Mouse (Mus musculus) kidney, embryonic 16.5 days (tissue): Measurements from ENCODE around the gene Ranbp10. TPM values are rescaled to one million over a fixed set of nuclear protein-coding genes. Genes with fewer than 3 reads are reported as not detected.

Experiments used
- ATAC-seq: fragments of 200-750 bp; cut with Nextera tagmentation; 2 replicates; pipeline ENCODE4 v1.8.0; 2017; ENCODE audit warnings: moderate TSS enrichment; ENCODE audit not compliant: low FRiP score, low TSS enrichment
- H3K27ac ChIP-seq: fragments of 300-500 bp; sonication (generic); 2 replicates; pipeline ENCODE4 v1.5.1; 2014; ENCODE audit warnings: low read length
- H3K27me3 ChIP-seq: fragments of 300-500 bp; sonication (generic); 2 replicates; pipeline ENCODE4 v1.6.1; 2014; ENCODE audit warnings: low read length, control low read depth, mixed read lengths; ENCODE audit not compliant: insufficient read depth
- H3K36me3 ChIP-seq: fragments of 300-500 bp; sonication (generic); 2 replicates; pipeline ENCODE4 v1.6.1; 2014; ENCODE audit warnings: low read length, control low read depth, mixed read lengths; ENCODE audit not compliant: insufficient read depth
- H3K4me1 ChIP-seq: fragments of 300-500 bp; sonication (generic); 2 replicates; pipeline ENCODE4 v1.6.1; 2014; ENCODE audit warnings: low read length, control low read depth, mixed read lengths; ENCODE audit not compliant: insufficient read depth
- H3K4me2 ChIP-seq: fragments of 300-500 bp; sonication (generic); replicated peaks from 2 replicates; pipeline ENCODE4 v1.6.1; 2014; ENCODE audit warnings: low read depth, low read length
- H3K4me3 ChIP-seq: fragments of 300-500 bp; sonication (generic); 2 replicates; pipeline ENCODE4 v1.5.1; 2014; ENCODE audit warnings: mild to moderate bottlenecking, low read length
- H3K9ac ChIP-seq: fragments of 300-500 bp; sonication (generic); replicated peaks from 2 replicates; pipeline ENCODE4 v1.6.1; 2014; ENCODE audit warnings: low read length
- H3K9me3 ChIP-seq: fragments of 300-500 bp; sonication (generic); 2 replicates; pipeline ENCODE4 v1.6.1; 2016; ENCODE audit warnings: low read length, control low read depth
- WGBS: fragments of 180-500 bp; shearing (Covaris S2); extraction: QIAGEN DNeasy Blood & Tissue Kit; methylation state at CpG from one replicate; pipeline ENCODE4 v1.1.7; 2014; 5-methylcytosine and 5-hydroxymethylcytosine counted together
- polyA plus RNA-seq: library from polyadenylated mRNA; unstranded; fragments of >200 nt; fragmentation: Nextera tagmentation; extraction: Ambion mirVana; gene quantifications from 2 replicates; pipeline ENCODE4 v1.2.1, GENCODE M21; 2015

The Ranbp10 gene
- polyA plus RNA-seq, 1 experiment from 2014 or later = 10.7 TPM

DNA sequence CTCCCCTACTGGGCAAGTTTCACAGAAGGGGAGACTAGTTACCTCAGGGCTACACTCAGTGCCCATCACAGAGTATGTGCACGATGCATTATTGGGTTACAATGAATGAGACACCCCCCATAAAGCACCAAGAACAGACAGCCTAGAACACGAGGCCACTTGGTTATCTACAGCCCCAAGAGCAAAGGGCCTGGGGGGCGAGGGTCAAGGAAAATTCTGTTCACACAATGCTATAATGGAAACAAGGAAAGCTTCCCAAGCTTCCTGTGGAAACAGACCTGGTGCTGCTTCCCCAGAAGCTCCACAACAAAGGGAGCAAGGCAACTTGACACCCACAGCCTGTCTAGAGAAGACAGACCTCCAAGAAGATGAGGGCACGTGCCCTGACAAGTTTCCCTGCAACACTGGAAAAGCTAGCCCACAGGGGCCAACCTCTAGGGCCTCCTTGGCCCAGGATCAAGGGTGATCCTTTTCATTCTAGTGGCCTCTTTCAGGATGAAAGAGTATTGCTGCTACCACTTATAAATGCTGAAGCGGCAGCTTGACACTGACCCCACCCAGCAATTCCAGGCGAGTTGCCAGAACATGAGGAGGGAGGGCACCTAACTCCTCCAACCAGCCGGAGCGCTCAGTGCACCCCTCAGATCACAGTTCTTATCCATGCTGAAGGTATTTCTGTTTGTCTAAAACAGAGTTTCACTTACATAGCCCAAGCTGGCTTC lies 27.9 kb downstream of the Ranbp10 start:
- no peaks in the 10 kb centered on the region for H3K9me3 ChIP-seq
- ATAC-seq = peak; percentile 65
- H3K4me1 ChIP-seq = peaks cover 14% of the 10 kb centered on the region
- H3K27me3 ChIP-seq = no peaks in the 10 kb centered on the region
- H3K36me3 ChIP-seq = 0 out of 2 replicates have a peak, but pooled peaks cover 3% of the 10 kb centered on the region
- peak overlapping the region; percentile 69 for H3K27ac ChIP-seq
- no peak overlapping the region for H3K4me3 ChIP-seq
- H3K4me2 ChIP-seq = no peak overlapping the region
- no peak overlapping the region for H3K9ac ChIP-seq
- WGBS = 26% methylated on average over 8 of the region's 8 CpGs

DNA sequence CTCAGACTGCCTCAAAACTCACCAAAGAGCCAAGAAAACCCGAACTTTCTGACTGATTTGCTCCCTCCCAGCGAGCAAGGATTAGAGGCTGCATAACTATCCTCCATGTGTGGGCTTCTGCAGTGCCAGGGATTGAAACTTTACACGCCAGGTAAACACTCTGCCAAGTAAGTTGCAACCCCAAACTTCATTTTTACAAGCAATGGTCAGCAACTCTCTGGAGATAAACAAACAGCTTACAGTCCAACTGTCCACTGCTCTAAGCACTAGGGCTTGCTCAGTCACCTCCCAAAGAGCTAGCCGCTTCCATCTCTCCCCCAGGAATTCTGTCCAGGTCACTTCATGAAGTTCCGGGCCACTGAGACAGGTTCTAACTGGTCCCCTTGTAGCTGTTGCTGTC lies 28.7 kb downstream of the Ranbp10 start:
- Histone ChIP-seq H3K27ac (no peak overlapping the region), H3K9me3 (no peaks in the 10 kb centered on the region), H3K4me3 (no peak overlapping the region), H3K36me3 (no peaks in the 10 kb centered on the region), H3K4me1 (peaks cover 14% of the 10 kb centered on the region), H3K4me2 (no peak overlapping the region), H3K27me3 (no peaks in the 10 kb centered on the region), H3K9ac (no peak overlapping the region)
- WGBS = 84% methylated on average over 5 of the region's 5 CpGs
- no peak for ATAC-seq

DNA sequence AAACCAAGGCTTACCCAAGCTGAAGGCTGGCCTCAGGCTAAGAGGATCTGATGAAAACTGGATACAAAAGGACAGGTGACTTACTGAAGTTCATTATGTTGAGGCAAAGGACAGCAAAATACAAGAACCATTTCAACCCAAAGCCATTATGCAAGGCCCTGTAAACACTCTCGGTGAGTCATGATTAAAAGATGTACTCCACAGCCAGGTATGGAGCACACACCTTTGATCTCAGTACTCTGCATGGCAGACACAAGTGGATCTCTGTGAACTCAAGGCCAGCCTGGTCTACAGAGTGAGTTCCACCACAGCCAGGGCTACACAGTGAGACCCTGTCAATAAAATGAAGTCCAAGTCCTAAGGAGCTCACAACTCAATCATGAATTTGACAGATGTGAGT lies 31.4 kb downstream of the Ranbp10 start:
- H3K9me3 ChIP-seq = no peaks in the 10 kb centered on the region
- H3K4me1 ChIP-seq = peaks cover 14% of the 10 kb centered on the region
- 81% methylated on average over 1 of the region's 1 CpGs for WGBS
- H3K9ac ChIP-seq = no peak overlapping the region
- no peaks in the 10 kb centered on the region for H3K36me3 ChIP-seq
- H3K27me3 ChIP-seq = no peaks in the 10 kb centered on the region
- ATAC-seq = no peak
- no peak overlapping the region for H3K4me2 ChIP-seq
- no peak overlapping the region for H3K27ac ChIP-seq
- no peak overlapping the region for H3K4me3 ChIP-seq

DNA sequence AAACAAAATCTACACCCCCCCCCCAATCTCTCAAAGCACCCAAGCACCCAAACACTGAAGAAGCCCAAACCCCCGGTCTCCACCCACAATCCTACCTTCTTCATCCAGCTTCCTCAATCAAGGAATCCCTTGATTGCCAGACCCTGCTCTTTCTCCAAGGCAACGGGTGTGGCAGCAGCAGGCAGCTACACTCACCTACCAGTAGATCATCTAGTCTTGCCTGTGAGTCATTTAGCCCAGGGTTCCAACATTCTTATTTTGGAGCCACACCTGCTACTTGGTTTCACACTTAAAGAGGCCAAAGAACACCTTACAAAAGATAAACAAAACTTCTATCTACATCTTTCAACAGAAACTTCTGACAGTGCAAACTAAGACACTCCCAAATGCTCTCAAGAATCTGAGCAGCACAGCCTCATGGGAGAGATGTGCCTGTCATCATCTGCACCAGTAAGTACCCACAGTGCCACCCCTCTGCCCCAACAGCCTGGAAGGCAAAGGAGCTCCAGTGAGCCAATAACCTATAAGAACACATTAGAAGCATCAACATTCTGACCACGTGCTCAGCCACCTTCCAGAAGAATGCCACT lies 33.0 kb downstream of the Ranbp10 start:
- no peaks in the 10 kb centered on the region for H3K9me3 ChIP-seq
- no peak for ATAC-seq
- no peaks in the 10 kb centered on the region for H3K36me3 ChIP-seq
- peaks cover 7% of the 10 kb centered on the region for H3K4me1 ChIP-seq
- H3K27ac ChIP-seq = no peak overlapping the region
- no peak overlapping the region for H3K4me3 ChIP-seq
- no peak overlapping the region for H3K4me2 ChIP-seq
- no peaks in the 10 kb centered on the region for H3K27me3 ChIP-seq
- no peak overlapping the region for H3K9ac ChIP-seq
- WGBS = 85% methylated on average over 3 of the region's 3 CpGs

DNA sequence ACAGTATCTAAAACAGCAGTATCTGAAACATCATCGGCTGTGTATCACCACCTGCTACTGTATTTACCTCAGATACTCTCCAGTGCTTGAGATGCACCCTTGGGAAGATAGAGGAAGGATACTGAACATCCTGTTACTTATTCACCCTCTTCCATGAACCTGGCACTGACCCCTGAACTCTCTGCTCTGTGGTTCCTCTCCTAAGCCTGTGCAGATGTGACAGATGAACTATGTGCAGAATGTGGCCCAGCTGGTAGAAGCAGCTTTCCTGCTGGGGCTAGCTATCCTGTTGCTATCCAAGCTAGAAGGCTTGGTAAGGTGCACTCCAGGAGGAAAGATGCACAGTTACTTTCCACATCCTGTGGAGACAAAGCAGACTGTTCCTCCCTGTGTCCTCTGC lies 33.8 kb downstream of the Ranbp10 start:
- H3K4me3 ChIP-seq = no peak overlapping the region
- H3K4me1 ChIP-seq = no peaks in the 10 kb centered on the region
- no peak for ATAC-seq
- no peaks in the 10 kb centered on the region for H3K36me3 ChIP-seq
- H3K27me3 ChIP-seq = no peaks in the 10 kb centered on the region
- no peak overlapping the region for H3K9ac ChIP-seq
- no peaks in the 10 kb centered on the region for H3K9me3 ChIP-seq
- no peak overlapping the region for H3K4me2 ChIP-seq
- no peak overlapping the region for H3K27ac ChIP-seq
- WGBS = 96% methylated on average over 1 of the region's 1 CpGs

DNA sequence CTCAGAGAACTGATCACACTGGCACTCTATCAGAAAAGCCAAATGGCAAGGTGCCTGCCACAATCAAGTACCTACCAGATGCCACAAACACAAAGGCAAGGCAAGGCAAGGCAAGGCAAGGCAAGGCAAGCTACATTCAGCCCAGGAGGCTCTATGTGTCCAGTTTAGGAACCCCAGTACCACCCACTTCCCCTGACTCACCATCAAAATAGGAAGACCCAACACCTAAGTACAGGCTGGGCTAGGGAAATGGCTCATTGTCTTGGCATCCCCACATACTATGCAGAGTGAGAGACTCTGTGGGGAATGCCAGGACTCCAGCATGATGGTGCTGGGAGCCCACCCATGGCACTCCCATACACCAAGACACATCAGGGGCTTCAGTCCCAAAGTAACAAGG lies 37.5 kb downstream of the Ranbp10 start:
- Histone ChIP-seq H3K4me2 (no peak overlapping the region), H3K36me3 (peaks cover 10% of the 10 kb centered on the region; the same call in 1 of the 2 replicates), H3K9me3 (no peaks in the 10 kb centered on the region), H3K4me3 (no peak overlapping the region), H3K27ac (no peak overlapping the region), H3K27me3 (no peaks in the 10 kb centered on the region), H3K4me1 (no peaks in the 10 kb centered on the region), H3K9ac (no peak overlapping the region)
- no peak for ATAC-seq

DNA sequence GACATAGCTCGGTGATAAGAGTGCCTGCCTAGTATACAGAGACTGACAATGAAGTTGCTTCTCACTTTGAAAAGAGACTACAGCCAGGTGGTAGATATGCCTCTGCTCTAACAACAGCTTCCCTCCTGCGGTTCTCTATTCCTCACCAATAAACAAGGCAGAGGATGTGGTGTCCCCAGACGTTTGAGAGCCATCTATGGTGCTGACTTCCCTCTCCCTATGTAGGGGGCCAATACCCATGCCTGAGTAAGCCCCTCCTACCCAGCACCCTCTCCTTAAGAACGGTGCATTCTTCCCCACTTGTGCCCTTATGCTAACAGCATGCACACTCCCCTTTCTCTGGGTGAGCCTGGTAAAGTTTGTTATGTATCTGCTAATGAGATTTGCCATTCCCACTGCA lies 38.2 kb downstream of the Ranbp10 start:
- Histone ChIP-seq H3K36me3 (peaks cover 10% of the 10 kb centered on the region; the same call in 1 of the 2 replicates), H3K4me3 (no peak overlapping the region), H3K4me2 (no peak overlapping the region), H3K4me1 (no peaks in the 10 kb centered on the region), H3K9ac (no peak overlapping the region), H3K27me3 (no peaks in the 10 kb centered on the region), H3K9me3 (no peaks in the 10 kb centered on the region), H3K27ac (no peak overlapping the region)
- ATAC-seq = no peak
- WGBS = 69% methylated on average over 4 of the region's 4 CpGs

DNA sequence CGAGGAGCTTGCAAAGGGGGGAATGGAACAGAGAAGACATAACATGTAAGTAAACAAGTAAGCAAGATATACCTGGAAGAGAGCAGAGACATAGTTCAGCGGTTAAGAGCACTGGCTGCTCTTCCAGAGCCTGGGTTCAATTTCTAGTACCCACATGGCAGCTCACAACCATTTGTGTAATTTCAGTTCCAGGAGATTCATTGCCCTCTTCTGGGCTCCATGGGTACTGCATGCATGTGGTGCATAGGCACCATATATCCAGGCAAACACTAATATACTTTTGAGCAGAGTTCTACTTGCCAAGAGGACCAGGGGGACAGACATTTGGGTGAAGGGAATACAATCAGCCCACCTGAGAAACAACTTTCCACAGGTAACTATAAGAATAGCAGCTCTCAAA lies 38.9 kb downstream of the Ranbp10 start:
- ATAC-seq = no peak
- 83% methylated on average over 2 of the region's 2 CpGs for WGBS

DNA sequence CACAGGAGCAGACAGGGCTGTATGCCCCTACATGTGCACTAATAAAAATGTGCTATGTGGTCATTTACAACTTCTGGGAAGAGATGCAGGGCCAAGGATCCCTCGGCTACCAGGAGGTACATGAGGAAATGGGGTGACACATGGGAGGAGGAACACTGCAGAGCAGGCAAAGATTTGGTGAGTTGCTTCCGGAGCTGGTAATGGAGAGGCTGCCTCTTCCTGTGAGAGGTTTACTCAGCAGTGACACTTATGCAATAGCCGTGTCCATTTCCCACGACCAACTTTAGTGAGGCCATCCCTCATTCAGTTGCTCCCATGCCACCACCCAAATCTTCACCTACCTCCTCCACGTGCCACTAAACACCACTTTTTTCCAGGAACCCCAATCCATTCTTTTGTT lies 46.9 kb downstream of the Ranbp10 start:
- Histone ChIP-seq H3K27ac (no peak overlapping the region), H3K27me3 (no peaks in the 10 kb centered on the region), H3K4me1 (no peaks in the 10 kb centered on the region), H3K4me2 (no peak overlapping the region), H3K9me3 (no peaks in the 10 kb centered on the region), H3K36me3 (peaks cover 35% of the 10 kb centered on the region), H3K9ac (no peak overlapping the region), H3K4me3 (no peak overlapping the region)
- no peak for ATAC-seq
- 93% methylated on average over 5 of the region's 5 CpGs for WGBS

More for the DNA sequence above, 38.9 kb downstream of the Ranbp10 start:
- Histone ChIP-seq H3K4me1 (no peaks in the 10 kb centered on the region), H3K9ac (no peak overlapping the region), H3K27me3 (no peaks in the 10 kb centered on the region), H3K36me3 (peaks cover 10% of the 10 kb centered on the region; the same call in 1 of the 2 replicates), H3K4me2 (no peak overlapping the region), H3K9me3 (no peaks in the 10 kb centered on the region), H3K4me3 (no peak overlapping the region), H3K27ac (no peak overlapping the region)

DNA sequence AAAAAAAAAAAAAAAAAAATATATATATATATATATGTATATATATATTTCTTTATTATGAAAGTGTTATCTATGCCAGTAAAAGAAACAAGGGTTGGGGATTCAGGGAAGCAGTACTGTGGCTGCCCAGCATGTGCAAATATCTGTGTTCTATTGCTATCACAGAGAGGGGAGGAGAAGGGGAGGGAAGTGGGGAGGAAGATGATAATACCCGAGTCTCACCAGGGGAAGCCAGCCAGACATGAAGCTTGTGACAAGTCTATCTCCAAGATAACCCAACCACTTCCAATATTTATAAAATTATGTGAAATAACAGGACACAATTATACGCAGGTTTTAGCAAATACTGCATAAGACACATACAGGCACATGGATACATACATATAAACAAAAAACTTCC lies 49.3 kb downstream of the Ranbp10 start:
- Histone ChIP-seq H3K4me1 (no peaks in the 10 kb centered on the region), H3K9me3 (no peaks in the 10 kb centered on the region), H3K4me3 (no peak overlapping the region), H3K27ac (no peak overlapping the region), H3K27me3 (no peaks in the 10 kb centered on the region), H3K36me3 (peaks cover 60% of the 10 kb centered on the region), H3K9ac (no peak overlapping the region), H3K4me2 (no peak overlapping the region)
- 90% methylated on average over 2 of the region's 2 CpGs for WGBS
- ATAC-seq = no peak
